8 mouse cellular contexts compared by ENCODE assay signal in genomic region chr14:25693271-25693887, GRCm38 (mm10). TPM values are rescaled to one million over a fixed set of nuclear protein-coding genes. Genes with fewer than 3 reads are reported as not detected.
DNase-seq lines count a peak whose midpoint lies in the region; ATAC-seq and TF ChIP-seq lines count a peak whose summit lies in the region.

No protein-coding gene starts in this region.

- ATAC-seq in heart, embryonic 16.5 days (replicated peaks; ENCODE audit: extremely low read depth, insufficient read depth, low FRiP score): peak; percentile 11; the same call in 1 of the 2 replicates
- peak; percentile 7; the same call in 1 of the 2 replicates for ATAC-seq in limb, embryonic 12.5 days (ENCODE audit: insufficient number of reproducible peaks, insufficient read depth, low FRiP score, low TSS enrichment, low read depth)
- peak; percentile 38; the same call in 1 of the 2 replicates for ATAC-seq in stomach, embryonic 14.5 days (ENCODE audit: insufficient number of reproducible peaks, insufficient read depth, low FRiP score, low read depth)
- no peak for ATAC-seq in inflammation-experienced regulatory T-cells, adult 6 months

- 49% methylated on average over 6 of the region's 6 CpGs for WGBS in heart, embryonic 16.5 days
- WGBS in limb, embryonic 12.5 days: 70% methylated on average over 6 of the region's 6 CpGs
- 55% methylated on average over 6 of the region's 6 CpGs for WGBS in stomach, embryonic 14.5 days

- peaks cover 2% of the 10 kb centered on the region; the same call in 1 of the 2 replicates for H3K36me3 ChIP-seq in testis, adult 2 months (ENCODE audit: control insufficient read depth, insufficient read depth, low read length)
- peaks cover 20% of the 10 kb centered on the region for H3K36me3 ChIP-seq in heart, embryonic 16.5 days (ENCODE audit: control insufficient read depth, insufficient read depth)
- H3K36me3 ChIP-seq in limb, embryonic 12.5 days: peaks cover 27% of the 10 kb centered on the region
- H3K36me3 ChIP-seq in stomach, embryonic 14.5 days (ENCODE audit: control insufficient read depth, insufficient read depth, low read length): peaks cover 14% of the 10 kb centered on the region

- H3K27me3 ChIP-seq in testis, adult 2 months (ENCODE audit: control insufficient read depth, insufficient read depth, low read length): no peaks in the 10 kb centered on the region
- no peaks in the 10 kb centered on the region for H3K27me3 ChIP-seq in heart, embryonic 16.5 days (ENCODE audit: control insufficient read depth, insufficient read depth, low read length)
- no peaks in the 10 kb centered on the region for H3K27me3 ChIP-seq in limb, embryonic 12.5 days
- H3K27me3 ChIP-seq in stomach, embryonic 14.5 days (ENCODE audit: control insufficient read depth, insufficient read depth, low read length): no peaks in the 10 kb centered on the region

- peaks cover 15% of the 10 kb centered on the region for H3K4me1 ChIP-seq in testis, adult 2 months (ENCODE audit: control insufficient read depth, insufficient read depth, low read length)
- peaks cover 27% of the 10 kb centered on the region for H3K4me1 ChIP-seq in heart, embryonic 16.5 days (ENCODE audit: control insufficient read depth, insufficient read depth, low read length)
- peaks cover 30% of the 10 kb centered on the region for H3K4me1 ChIP-seq in limb, embryonic 12.5 days (replicated peaks)
- H3K4me1 ChIP-seq in stomach, embryonic 14.5 days (ENCODE audit: control insufficient read depth, insufficient read depth, low read length): peaks cover 15% of the 10 kb centered on the region

- no peaks in the 10 kb centered on the region for H3K9me3 ChIP-seq in heart, embryonic 16.5 days (replicated peaks; ENCODE audit: control insufficient read depth, low read length)
- H3K9me3 ChIP-seq in limb, embryonic 12.5 days: no peaks in the 10 kb centered on the region
- H3K9me3 ChIP-seq in stomach, embryonic 14.5 days (ENCODE audit: control insufficient read depth, low read depth, low read length): no peaks in the 10 kb centered on the region

- no peak for TF ChIP-seq POLR2A in testis, adult 2 months (IDR thresholded peaks at IDR 0.05; ENCODE audit: control insufficient read depth, low read depth, low read length)

- no peak for TF ChIP-seq CTCF in testis, adult 2 months (IDR thresholded peaks at IDR 0.05; ENCODE audit: control insufficient read depth, insufficient read depth, insufficient replicate concordance, low read depth, low read length)

- H3K9ac ChIP-seq in heart, embryonic 16.5 days (ENCODE audit: low read length): peak overlapping the region; percentile 55
- no peak overlapping the region for H3K9ac ChIP-seq in limb, embryonic 12.5 days (replicated peaks)
- no peak overlapping the region for H3K9ac ChIP-seq in stomach, embryonic 14.5 days (replicated peaks; ENCODE audit: low read depth, low read length)

- peak overlapping the region; percentile 92 for H3K4me3 ChIP-seq in testis, adult 2 months (ENCODE audit: control insufficient read depth, low read depth, low read length)
- H3K4me3 ChIP-seq in heart, embryonic 16.5 days (ENCODE audit: low read length): peak overlapping the region; percentile 89
- H3K4me3 ChIP-seq in limb, embryonic 12.5 days (replicated peaks): peak overlapping the region; percentile 93
- peak overlapping the region; percentile 89 for H3K4me3 ChIP-seq in stomach, embryonic 14.5 days (ENCODE audit: low read depth, low read length)

- H3K27ac ChIP-seq in testis, adult 2 months (ENCODE audit: control insufficient read depth, insufficient read depth, low read depth, low read length): peak overlapping the region; percentile 81
- peak overlapping the region; percentile 78 for H3K27ac ChIP-seq in heart, embryonic 16.5 days (ENCODE audit: low read length)
- H3K27ac ChIP-seq in limb, embryonic 12.5 days: peak overlapping the region; percentile 29; the same call in 1 of the 2 replicates
- H3K27ac ChIP-seq in stomach, embryonic 14.5 days (ENCODE audit: low read length): no peak overlapping the region; the same call in 1 of the 2 replicates

- DNase-seq in testis, postnatal 14 days (ENCODE audit: low spot score): no peak
- DNase-seq in right cerebral cortex, postnatal 4 days: no peak
- no peak for DNase-seq in Muller cell, postnatal 12 days (ENCODE audit: inconsistent ontology term)

- H3K4me2 ChIP-seq in heart, embryonic 16.5 days (ENCODE audit: low read depth, low read length): peak overlapping the region; percentile 46
- peak overlapping the region; percentile 95 for H3K4me2 ChIP-seq in limb, embryonic 12.5 days
- peak overlapping the region; percentile 98 for H3K4me2 ChIP-seq in stomach, embryonic 14.5 days (replicated peaks; ENCODE audit: low read depth, low read length)

RNA-seq across cellular contexts. Expression of gene Ppif, which starts 0.6 kb away (rescaled TPM):
- polyA plus RNA-seq in testis, adult 2 months (2012; rRNA removed): 11.6 and 12.5 TPM in 2 replicates
- 118 and 121 TPM in 2 replicates for polyA plus RNA-seq in heart, embryonic 16.5 days (2015; fragmentation: Nextera tagmentation; extraction: Ambion mirVana)
- polyA plus RNA-seq in limb, embryonic 12.5 days (2016; fragmentation: Nextera tagmentation; extraction: Ambion mirVana): 29.2 and 32.9 TPM in 2 replicates
- polyA plus RNA-seq in stomach, embryonic 14.5 days (2014; fragmentation: Nextera tagmentation; extraction: Ambion mirVana): 48.1 and 48.3 TPM in 2 replicates
- 10 to 100 TPM; 19.9 to 30.3 (median 23.0) TPM for polyA plus RNA-seq in inflammation-experienced regulatory T-cells, adult 6 months (2017; shearing (Covaris generic))

Comparison
In these comparisons a context has a peak if more than half of its experiments do, and no peak if none do; other contexts are left out.
1. H3K4me2 ChIP-seq: peak in every context shown above with its lines; median percentile 98 in stomach, embryonic 14.5 days; 95 in limb, embryonic 12.5 days; 46 in heart, embryonic 16.5 days.